Mouse (Mus musculus): ENCODE measurements around the gene Apol9b.
A peak's percentile ranks its signal among the peaks of the same experiment; 100 is the strongest.
"Not testable (repeated sequence)": the region's sequence is repeated elsewhere in the genome, so short reads cannot be mapped to it uniquely, and the experiment has no call there.

Apol9b gene

DNA sequence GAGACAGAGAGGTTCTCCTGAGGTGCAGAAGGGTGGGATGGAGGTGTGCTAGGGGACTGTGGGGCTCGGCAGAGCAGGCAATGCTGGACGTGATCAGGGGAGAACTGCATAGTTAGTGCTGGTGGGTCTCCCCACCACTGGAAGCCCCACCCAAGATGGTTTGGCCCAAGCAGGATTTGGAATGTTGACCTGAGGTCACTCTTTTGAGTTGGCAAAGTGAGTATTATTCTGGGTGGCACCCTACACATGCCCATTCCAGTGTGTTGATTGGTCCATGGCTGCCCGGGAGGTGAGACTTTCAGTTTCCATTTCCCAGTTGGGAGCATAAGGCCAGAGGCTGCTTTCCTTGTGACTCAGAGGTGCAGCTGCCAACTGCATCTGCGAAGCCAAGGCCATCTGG is at the start of gene Apol9b:
TSS of gene Apol9b (plus strand) at position 301 of the 400 bp plus-strand sequence.
- DNase-seq (ENCODE audit: low spot score in 2 of 2), result not testable (repeated sequence)

DNA sequence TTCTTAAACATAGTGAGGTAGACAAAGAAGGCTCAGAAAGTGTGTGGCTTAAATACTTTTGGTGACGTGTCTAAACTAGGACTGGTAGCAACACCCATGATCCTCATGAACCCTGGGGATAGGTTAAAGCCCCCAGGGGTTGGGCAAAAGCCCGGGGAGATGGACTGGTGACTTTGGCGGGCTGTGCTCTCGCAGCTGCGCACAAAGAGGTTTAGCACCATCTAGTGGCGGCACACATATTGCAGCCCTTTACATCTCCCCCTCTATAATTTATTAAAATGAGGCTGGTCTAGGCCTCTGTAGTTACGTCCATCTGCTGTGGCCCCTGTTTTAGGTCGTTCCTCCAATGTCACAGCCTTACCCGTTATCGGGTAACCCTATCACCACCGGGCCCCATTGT is 44.9 kb upstream of the Apol9b start:
- peak in 1 of 2 experiments; percentile 13 for DNase-seq (ENCODE audit: low spot score in 2 of 2)

- not testable (repeated sequence) for DNase-seq (ENCODE audit: low spot score in 2 of 2)
These were observed 37.1 kb upstream of the Apol9b start for GRCm38 (mm10) chr15:77691532-77692311.

- DNase-seq (ENCODE audit: low spot score in 2 of 2), result peak in 1 of 2 experiments; percentile 20
These were observed 34.0 kb upstream of the Apol9b start for GRCm38 (mm10) chr15:77694687-77695295.

GRCm38 (mm10) chr15:77698656-77699055 is 30.2 kb upstream of the Apol9b start, which contains the start of gene Apol7e:
Gene Apol7e (plus strand): TSS chr15:77698857.
- not testable (repeated sequence) for DNase-seq (ENCODE audit: low spot score in 2 of 2)

DNA sequence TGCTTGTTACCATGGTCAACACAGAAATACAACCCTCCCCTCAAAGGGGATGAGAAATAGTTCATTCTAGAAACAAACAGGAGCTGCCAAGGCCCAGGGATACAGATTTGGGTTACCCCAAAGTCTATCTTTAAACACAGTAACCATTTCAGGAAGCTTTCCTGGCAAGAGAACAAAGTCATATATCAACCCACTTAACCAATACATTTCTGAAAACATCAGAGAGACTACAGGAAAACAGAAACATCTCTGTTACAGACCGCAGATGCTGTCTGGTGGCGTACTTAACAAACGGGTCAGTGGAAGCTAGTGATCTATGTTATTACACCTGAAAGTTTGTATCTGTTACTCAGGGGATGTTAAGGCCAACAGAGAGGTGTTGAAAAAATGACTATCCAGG is 23.5 kb upstream of the Apol9b start:
- DNase-seq (ENCODE audit: low spot score in 2 of 2), result not testable (repeated sequence)

DNA sequence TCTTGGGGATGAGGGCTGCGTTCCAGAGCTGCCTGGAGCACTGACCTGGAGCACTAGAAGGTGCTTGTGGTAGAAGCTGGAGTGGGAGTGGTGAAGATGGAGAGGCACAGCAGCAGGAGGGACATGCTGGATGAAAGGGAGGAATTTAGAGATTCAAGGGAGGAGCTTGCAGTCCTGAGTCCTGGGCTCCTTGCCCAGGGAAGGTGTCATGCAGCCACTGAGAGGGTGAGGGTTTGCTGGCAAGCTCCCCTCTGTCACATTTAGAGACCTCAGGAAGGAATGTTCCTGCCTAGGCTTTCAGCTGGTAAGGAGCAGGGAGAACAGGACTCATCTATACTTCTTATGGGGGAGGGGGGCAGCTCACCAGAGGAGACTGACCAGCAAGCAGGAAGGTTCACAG is 19.9 kb upstream of the Apol9b start:
- not testable (repeated sequence) for DNase-seq (ENCODE audit: low spot score in 2 of 2)

DNA sequence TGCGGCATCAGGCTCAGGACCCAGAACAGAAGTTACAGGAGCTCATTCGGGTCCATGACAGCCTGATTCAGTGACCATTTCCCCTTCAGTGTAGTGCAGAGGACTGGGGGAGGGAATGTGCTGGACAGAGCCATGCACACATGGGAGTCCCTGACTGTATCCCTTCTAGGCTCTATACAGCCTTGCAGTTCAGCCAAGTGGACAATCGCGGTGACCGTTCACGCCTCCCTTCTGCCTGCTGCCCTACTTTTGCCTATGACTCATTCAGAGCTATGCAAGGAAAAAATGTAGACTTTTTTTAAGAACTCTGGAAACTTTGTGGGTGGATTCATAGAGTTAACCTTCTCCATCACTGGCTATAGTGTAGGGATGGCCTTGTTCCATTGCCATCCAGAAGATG is 10.6 kb upstream of the Apol9b start:
- DNase-seq (ENCODE audit: low spot score in 2 of 2), result not testable (repeated sequence)

DNA sequence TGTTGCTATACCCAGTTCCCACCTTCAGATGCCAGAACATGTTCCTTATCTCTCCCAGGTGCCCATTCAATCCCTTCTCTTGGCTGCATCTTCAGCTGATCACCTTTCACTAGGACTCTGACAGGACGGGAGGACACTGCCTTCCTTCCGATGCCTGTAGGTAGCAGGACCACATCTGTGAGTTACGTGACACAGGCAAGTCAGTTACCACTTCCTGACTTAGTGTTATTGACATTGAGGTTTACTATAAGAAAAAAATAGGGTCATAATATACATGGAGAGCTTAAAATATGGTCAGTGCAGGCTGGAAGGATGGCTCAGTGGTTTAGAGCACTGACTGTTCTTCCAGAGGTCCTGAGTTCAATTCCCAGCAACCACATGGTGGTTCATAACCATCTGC is 7.3 kb upstream of the Apol9b start:
- DNase-seq (ENCODE audit: low spot score in 2 of 2), result not testable (repeated sequence)

DNA sequence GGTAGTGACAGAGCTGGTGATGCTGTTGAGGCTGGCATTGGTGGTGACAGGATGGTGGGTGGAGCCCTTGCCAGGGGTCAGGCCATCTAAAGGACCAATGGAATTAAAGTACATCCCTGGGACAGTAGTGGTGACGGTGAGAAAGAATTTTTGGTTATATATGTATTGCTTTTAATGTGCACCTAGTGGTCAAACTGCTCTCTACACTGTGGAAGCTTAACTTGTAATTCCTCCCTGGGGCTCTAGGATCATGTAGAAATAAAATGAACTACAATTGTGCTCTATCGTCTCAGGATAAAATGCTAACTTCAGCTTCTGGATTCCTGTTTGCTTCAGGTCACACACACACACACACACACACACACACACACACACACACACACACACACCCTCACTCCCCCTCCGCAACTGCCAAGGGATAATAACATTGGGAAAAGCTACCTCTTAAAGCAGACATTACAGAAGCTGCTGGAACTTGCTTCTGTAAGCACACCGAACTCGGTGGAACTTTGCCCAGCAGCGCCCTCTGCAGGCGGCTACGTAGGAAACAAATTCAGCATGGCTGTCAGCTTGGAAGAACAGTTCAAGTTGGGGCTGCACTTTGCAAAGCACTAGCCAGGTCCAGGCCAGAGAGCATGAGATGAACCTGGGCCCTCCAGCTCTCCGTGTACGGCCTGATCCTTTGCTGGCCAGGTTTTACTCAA is 4.5 kb upstream of the Apol9b start:
- DNase-seq (ENCODE audit: low spot score in 2 of 2), result not testable (repeated sequence)

GRCm38 (mm10) chr15:77725393-77726020 is 3.3 kb upstream of the Apol9b start:
- DNase-seq (ENCODE audit: low spot score in 2 of 2), result not testable (repeated sequence)

DNA sequence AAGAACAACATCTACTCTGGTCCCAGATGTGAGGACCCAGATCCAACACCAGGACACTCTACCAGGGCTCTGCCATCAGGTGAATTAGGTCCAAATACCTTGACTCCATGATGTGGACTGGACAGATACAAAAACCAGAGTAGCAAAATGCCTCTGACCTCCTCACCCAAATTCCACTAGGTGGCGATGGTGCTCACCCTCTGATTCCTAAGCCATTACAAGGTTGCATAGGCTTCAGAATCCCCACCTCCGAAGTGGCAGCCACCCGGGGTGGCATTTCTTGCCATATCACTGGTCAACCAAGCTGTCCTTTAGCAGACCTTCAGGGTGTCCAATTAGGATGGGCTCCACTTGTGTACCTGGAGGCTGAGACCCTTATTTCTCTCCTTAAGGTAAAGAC is 1.7 kb upstream of the Apol9b start:
- DNase-seq (ENCODE audit: low spot score in 2 of 2), result not testable (repeated sequence)

DNA sequence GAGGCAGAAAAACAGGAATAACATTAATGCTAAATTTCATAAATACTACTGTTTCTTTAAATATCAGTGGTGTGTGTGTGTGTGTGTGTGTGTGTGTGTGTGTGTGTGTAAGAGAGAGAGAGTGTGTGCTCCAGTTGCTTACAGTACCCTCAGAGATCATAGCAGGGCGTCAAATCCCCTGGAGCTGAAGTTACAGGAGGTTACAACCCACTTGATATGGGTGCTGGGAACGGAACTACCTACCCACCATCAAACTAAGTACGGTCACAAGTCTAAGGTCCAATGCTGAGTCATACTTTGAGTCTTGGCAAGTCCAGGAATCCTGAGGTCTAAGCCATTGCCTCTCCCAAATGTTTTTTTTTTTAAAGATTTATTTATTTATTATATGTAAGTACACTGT is 1.1 kb upstream of the Apol9b start:
- DNase-seq (ENCODE audit: low spot score in 2 of 2), result not testable (repeated sequence)

- DNase-seq (ENCODE audit: low spot score in 2 of 2), result no peak
These were observed 2.8 kb downstream of the Apol9b start for GRCm38 (mm10) chr15:77731605-77732004.

- not testable (repeated sequence) for DNase-seq (ENCODE audit: low spot score in 2 of 2)
These were observed 4.0 kb downstream of the Apol9b start for GRCm38 (mm10) chr15:77732851-77733250.

DNA sequence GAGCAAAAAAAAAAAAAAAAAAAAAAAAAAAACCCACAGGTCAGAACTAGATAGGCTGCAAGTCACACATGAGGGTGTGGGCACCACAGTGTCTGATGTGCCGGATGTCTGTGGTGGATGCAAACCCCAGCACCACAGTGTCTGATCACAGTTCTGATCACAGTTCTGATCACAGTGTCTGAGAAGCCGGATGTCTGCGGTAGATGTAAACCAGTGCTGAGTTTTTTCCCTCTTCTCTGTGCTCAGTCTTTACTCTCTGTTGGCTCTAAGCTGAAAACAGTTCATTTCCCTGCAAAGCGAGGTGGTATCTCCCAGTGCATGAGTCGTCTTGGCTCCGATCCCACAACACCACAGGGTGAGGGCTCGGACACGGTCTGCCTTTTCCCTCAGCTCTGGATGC is 4.5 kb downstream of the Apol9b start:
- not testable (repeated sequence) for DNase-seq (ENCODE audit: low spot score in 2 of 2)

GRCm38 (mm10) chr15:77733903-77734302 is 5.1 kb downstream of the Apol9b start:
- DNase-seq (ENCODE audit: low spot score in 2 of 2), result not testable (repeated sequence)

GRCm38 (mm10) chr15:77740511-77741297 is 11.9 kb downstream of the Apol9b start:
- DNase-seq (ENCODE audit: low spot score in 2 of 2), result no peak

- not testable (repeated sequence) for DNase-seq (ENCODE audit: low spot score in 2 of 2)
These were observed 12.7 kb downstream of the Apol9b start for GRCm38 (mm10) chr15:77741556-77741955.

DNA sequence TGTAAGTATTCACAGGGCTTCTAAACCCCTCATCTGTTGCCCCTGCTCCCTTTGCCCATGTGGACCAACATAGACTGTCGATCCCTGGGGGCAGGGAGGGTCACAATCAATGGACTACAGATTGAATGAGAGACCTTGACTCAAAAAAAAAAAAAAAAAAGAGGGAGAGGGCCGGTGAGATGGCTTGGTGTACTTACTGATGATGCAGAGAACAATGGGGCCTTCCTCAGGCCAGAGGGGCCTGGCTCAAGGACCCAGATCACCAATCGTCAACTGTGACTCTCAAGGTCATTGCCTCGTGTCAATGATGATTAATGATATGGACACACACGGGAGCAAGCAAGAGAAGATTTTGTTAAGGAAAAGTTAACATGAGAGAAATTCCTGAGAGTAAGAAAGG is 15.8 kb downstream of the Apol9b start:
- no peak for DNase-seq (ENCODE audit: low spot score in 2 of 2)

DNA sequence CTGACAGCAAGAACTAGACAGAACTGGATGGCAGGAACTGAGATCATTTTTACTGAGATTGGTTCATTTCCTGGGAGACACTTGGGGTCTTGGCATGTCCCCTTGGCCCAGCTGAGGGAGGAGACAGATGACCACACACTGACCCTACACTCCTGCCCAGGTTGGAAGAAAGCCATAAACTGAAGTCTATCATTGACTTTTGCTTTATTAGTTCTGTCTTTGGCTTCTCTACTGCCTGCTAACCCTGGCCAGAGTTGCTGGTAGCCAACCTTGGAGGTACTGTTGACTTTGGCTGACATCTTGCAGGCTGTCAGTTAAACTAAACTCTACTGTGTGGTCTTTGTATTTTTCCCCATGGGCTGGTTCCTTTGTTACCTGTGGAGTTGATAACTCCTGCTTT is 16.2 kb downstream of the Apol9b start:
- no peak for DNase-seq (ENCODE audit: low spot score in 2 of 2)
